Mouse (Mus musculus): ENCODE measurements around the gene Rab3il1. TPM values are rescaled to one million over a fixed set of nuclear protein-coding genes. Genes with fewer than 3 reads are reported as not detected.

The Rab3il1 gene
- polyA plus RNA-seq, 1 experiment from 2014 or later: 30.6 TPM

- peaks cover 3% of the 10 kb centered on the region; the same call in 1 of the 2 replicates for H3K4me1 ChIP-seq (replicated peaks; ENCODE audit: insufficient read depth, low read length)
- ATAC-seq (replicated peaks; ENCODE audit: low FRiP score, low read depth) (no peak), DNase-seq (ENCODE audit: low spot score) (no peak)
- peaks cover 5% of the 10 kb centered on the region; the same call in 1 of the 2 replicates for H3K36me3 ChIP-seq (ENCODE audit: insufficient read depth, low read length)
- no peaks in the 10 kb centered on the region for H3K9me3 ChIP-seq (replicated peaks; ENCODE audit: low read length)
- no peak overlapping the region for H3K9ac ChIP-seq (ENCODE audit: low read depth, low read length)
- no peaks in the 10 kb centered on the region for H3K27me3 ChIP-seq (ENCODE audit: insufficient read depth, low read length)
- no peak overlapping the region for H3K27ac ChIP-seq
- no peak overlapping the region for H3K4me3 ChIP-seq (replicated peaks; ENCODE audit: low read depth, low read length)
- 88% methylated on average over 6 of the region's 6 CpGs for WGBS
- TF ChIP-seq CTCF (IDR thresholded peaks at IDR 0.05; ENCODE audit: low read depth): no peak
- no peak overlapping the region for H3K4me2 ChIP-seq (ENCODE audit: low read length)
These were observed 53.0 kb downstream of the Rab3il1 start for GRCm38 (mm10) chr19:10054361-10055075.

- Histone ChIP-seq H3K36me3 (ENCODE audit: insufficient read depth, low read length) (peaks cover 5% of the 10 kb centered on the region; the same call in 1 of the 2 replicates), H3K4me3 (replicated peaks; ENCODE audit: low read depth, low read length) (no peak overlapping the region), H3K4me2 (ENCODE audit: low read length) (no peak overlapping the region), H3K4me1 (replicated peaks; ENCODE audit: insufficient read depth, low read length) (peaks cover 3% of the 10 kb centered on the region; the same call in 1 of the 2 replicates), H3K9me3 (replicated peaks; ENCODE audit: low read length) (no peaks in the 10 kb centered on the region), H3K9ac (ENCODE audit: low read depth, low read length) (no peak overlapping the region), H3K27me3 (ENCODE audit: insufficient read depth, low read length) (no peaks in the 10 kb centered on the region), H3K27ac (no peak overlapping the region)
- no peak for ATAC-seq (replicated peaks; ENCODE audit: low FRiP score, low read depth)
- TF ChIP-seq CTCF (IDR thresholded peaks at IDR 0.05; ENCODE audit: low read depth): no peak
- DNase-seq (ENCODE audit: low spot score): no peak
- WGBS: 80% methylated on average over 3 of the region's 3 CpGs
These were observed 53.8 kb downstream of the Rab3il1 start for GRCm38 (mm10) chr19:10055261-10055660.

GRCm38 (mm10) chr19:10055783-10056660 lies 54.6 kb downstream of the Rab3il1 start:
- WGBS: 78% methylated on average over 22 of the region's 22 CpGs
- Histone ChIP-seq H3K27me3 (ENCODE audit: insufficient read depth, low read length) (no peaks in the 10 kb centered on the region), H3K36me3 (ENCODE audit: insufficient read depth, low read length) (peaks cover 5% of the 10 kb centered on the region; the same call in 1 of the 2 replicates), H3K9ac (ENCODE audit: low read depth, low read length) (no peak overlapping the region), H3K27ac (peak overlapping the region; percentile 60; the same call in 1 of the 2 replicates), H3K4me3 (replicated peaks; ENCODE audit: low read depth, low read length) (no peak overlapping the region), H3K4me2 (ENCODE audit: low read length) (no peak overlapping the region), H3K9me3 (replicated peaks; ENCODE audit: low read length) (no peaks in the 10 kb centered on the region), H3K4me1 (replicated peaks; ENCODE audit: insufficient read depth, low read length) (peaks cover 3% of the 10 kb centered on the region; the same call in 1 of the 2 replicates)
- DNase-seq (ENCODE audit: low spot score): no peak
- ATAC-seq (replicated peaks; ENCODE audit: low FRiP score, low read depth): peak; percentile 19; the same call in 1 of the 2 replicates
- TF ChIP-seq CTCF (IDR thresholded peaks at IDR 0.05; ENCODE audit: low read depth): peak; percentile 10; the same call in 1 of the 2 replicates

- H3K9ac ChIP-seq (ENCODE audit: low read depth, low read length): no peak overlapping the region
- no peak overlapping the region for H3K4me3 ChIP-seq (replicated peaks; ENCODE audit: low read depth, low read length)
- 87% methylated on average over 3 of the region's 3 CpGs for WGBS
- TF ChIP-seq CTCF (IDR thresholded peaks at IDR 0.05; ENCODE audit: low read depth): no peak
- no peak for ATAC-seq (replicated peaks; ENCODE audit: low FRiP score, low read depth)
- peaks cover 5% of the 10 kb centered on the region; the same call in 1 of the 2 replicates for H3K36me3 ChIP-seq (ENCODE audit: insufficient read depth, low read length)
- no peaks in the 10 kb centered on the region for H3K9me3 ChIP-seq (replicated peaks; ENCODE audit: low read length)
- H3K4me2 ChIP-seq (ENCODE audit: low read length): no peak overlapping the region
- peaks cover 3% of the 10 kb centered on the region; the same call in 1 of the 2 replicates for H3K4me1 ChIP-seq (replicated peaks; ENCODE audit: insufficient read depth, low read length)
- H3K27ac ChIP-seq: peak overlapping the region; percentile 60; the same call in 1 of the 2 replicates
- no peak for DNase-seq (ENCODE audit: low spot score)
- H3K27me3 ChIP-seq (ENCODE audit: insufficient read depth, low read length): no peaks in the 10 kb centered on the region
These were observed 55.2 kb downstream of the Rab3il1 start for GRCm38 (mm10) chr19:10056686-10057085.

- Histone ChIP-seq H3K27ac (peak overlapping the region; percentile 22; the same call in 1 of the 2 replicates), H3K9me3 (replicated peaks; ENCODE audit: low read length) (no peaks in the 10 kb centered on the region), H3K4me3 (replicated peaks; ENCODE audit: low read depth, low read length) (no peak overlapping the region), H3K27me3 (ENCODE audit: insufficient read depth, low read length) (no peaks in the 10 kb centered on the region), H3K36me3 (ENCODE audit: insufficient read depth, low read length) (peaks cover 9% of the 10 kb centered on the region; the same call in 1 of the 2 replicates), H3K9ac (ENCODE audit: low read depth, low read length) (no peak overlapping the region), H3K4me2 (ENCODE audit: low read length) (no peak overlapping the region), H3K4me1 (replicated peaks; ENCODE audit: insufficient read depth, low read length) (peaks cover 3% of the 10 kb centered on the region; the same call in 1 of the 2 replicates)
- peak; percentile 49 for DNase-seq (ENCODE audit: low spot score)
- no peak for TF ChIP-seq CTCF (IDR thresholded peaks at IDR 0.05; ENCODE audit: low read depth)
- 55% methylated on average over 11 of the region's 11 CpGs for WGBS
- ATAC-seq (replicated peaks; ENCODE audit: low FRiP score, low read depth): peak; percentile 76
These were observed 56.2 kb downstream of the Rab3il1 start for GRCm38 (mm10) chr19:10057486-10058351.

Data from kidney, postnatal 0 days (tissue).